Mouse (Mus musculus): ENCODE data around the gene Glb1. TPM values are rescaled to one million over a fixed set of nuclear protein-coding genes. Genes with fewer than 3 reads are reported as not detected.
A peak's percentile ranks its signal among the peaks of the same experiment; 100 is the strongest.
"Not testable (repeated sequence)": the region's sequence is repeated elsewhere in the genome, so short reads cannot be mapped to it uniquely, and the experiment has no call there.

Gene Glb1
- 1 to 10 TPM; 2.7 to 3.4 (median 3.0) TPM for total RNA-seq (2022)

GRCm38 (mm10) chr9:114400949-114401684 lies at the start of gene Glb1, which contains the start of gene Tmppe:
Gene Glb1 (plus strand): TSS chr9:114401076.
Gene Tmppe (plus strand): TSS chr9:114401105.
- peak; percentile 55 to 59 for DNase-seq (ENCODE audit: low spot score in 2 of 2)

DNA sequence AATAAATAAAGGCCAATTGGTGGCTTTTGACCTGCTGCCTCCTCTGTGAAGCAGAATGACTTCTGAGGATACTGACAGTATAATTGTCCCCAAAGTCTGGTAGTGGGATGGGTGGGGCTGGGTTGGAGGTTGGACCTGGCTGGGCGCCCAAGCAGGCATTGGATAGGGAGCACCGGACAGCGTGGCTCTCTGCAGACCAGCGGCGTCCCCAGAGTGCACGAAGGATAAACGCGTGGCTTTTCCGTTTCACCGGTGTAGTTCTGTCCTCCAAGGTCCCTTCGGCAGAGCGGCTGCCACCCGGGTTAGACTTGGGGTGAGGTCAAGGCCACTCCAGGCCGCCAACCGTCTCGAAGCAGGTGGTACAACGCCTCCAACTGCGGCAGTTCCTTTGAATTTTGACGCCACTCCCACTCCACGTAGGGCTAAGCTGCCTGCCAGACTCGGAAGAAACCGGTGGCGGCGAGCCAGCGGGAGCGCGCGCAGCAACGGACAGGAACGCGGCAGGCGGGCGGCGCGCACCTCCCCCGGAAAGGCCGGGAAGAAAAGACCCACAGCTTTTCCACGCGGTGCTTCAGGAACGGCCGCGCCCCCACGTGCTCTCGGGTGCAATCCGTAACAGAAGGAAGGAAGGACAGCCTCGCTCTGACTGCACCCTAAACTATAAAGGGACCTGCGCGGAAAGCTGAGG lies 32.9 kb upstream of the Glb1 start:
- peak; percentile 53 to 66 for DNase-seq (ENCODE audit: low spot score in 2 of 2)

DNA sequence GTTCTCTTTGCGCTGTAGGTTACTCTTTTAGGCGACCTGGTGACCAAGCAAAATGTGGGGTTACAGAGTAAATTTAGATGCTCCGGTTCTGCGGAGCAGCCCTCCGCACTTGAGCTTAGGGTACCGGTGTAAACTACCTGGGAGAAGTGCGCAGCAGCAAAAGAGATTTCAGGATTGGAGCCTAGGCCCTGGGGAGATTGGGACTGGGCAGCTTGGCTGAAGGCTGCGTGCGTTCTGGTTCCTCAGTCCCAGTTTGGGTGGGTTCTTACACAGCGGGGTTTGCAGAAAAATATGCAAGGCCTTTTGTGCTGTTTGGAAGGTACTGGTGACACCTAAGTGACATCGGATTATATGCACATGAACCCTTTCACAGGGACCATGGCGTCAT lies 32.4 kb upstream of the Glb1 start:
- no peak for DNase-seq (ENCODE audit: low spot score in 2 of 2)

- DNase-seq (ENCODE audit: low spot score in 2 of 2), result not testable (repeated sequence)
Observed at GRCm38 (mm10) chr9:114369389-114369788, 31.5 kb upstream of the Glb1 start.

DNA sequence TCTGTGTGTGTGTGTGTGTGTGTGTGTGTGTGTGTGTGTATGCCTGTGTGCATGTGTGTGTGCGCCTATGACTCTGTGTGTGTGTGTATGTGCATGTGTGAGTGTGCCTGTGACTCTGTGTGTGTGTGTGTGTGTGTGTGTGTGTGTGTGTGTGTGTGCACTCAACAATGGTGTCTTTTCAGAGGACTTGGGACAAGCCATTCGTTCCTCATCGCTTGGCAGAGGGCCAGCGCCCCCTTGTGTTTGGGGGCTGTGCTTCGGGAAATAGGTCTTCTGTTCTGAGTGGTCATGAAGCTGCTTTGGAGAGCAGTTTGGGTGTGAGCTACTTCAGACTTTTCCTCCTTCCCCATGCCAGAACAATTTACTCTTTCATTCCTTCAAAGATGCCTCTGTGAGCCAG lies 29.2 kb upstream of the Glb1 start:
- DNase-seq (ENCODE audit: low spot score in 2 of 2), result not testable (repeated sequence)

- no peak for DNase-seq (ENCODE audit: low spot score in 2 of 2)
Observed at GRCm38 (mm10) chr9:114375276-114375962, 25.5 kb upstream of the Glb1 start.

DNA sequence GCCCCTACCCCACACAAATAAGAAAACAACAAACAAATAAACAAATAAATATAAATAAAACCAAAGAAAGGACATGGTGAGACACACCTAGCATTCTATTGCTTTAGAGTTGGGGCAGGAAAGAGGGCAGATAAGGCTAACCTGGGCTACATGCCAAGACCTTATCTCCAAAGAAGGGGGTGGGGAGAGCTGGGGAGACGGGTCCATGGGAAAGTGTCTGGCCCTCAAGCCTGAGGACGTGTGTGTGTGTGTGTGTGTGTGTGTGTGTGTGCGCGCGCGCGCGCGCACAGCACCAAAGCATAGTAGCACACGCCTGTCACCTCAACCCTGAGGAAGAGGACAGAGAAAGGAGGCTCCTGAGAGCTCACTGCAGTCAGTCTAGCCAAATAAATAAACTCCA lies 23.7 kb upstream of the Glb1 start:
- DNase-seq (ENCODE audit: low spot score in 2 of 2), result no peak

- DNase-seq (ENCODE audit: low spot score in 2 of 2), result no peak
Observed at GRCm38 (mm10) chr9:114379871-114380270, 21.0 kb upstream of the Glb1 start.

GRCm38 (mm10) chr9:114380881-114381733 lies 19.8 kb upstream of the Glb1 start:
- no peak for DNase-seq (ENCODE audit: low spot score in 2 of 2)

DNA sequence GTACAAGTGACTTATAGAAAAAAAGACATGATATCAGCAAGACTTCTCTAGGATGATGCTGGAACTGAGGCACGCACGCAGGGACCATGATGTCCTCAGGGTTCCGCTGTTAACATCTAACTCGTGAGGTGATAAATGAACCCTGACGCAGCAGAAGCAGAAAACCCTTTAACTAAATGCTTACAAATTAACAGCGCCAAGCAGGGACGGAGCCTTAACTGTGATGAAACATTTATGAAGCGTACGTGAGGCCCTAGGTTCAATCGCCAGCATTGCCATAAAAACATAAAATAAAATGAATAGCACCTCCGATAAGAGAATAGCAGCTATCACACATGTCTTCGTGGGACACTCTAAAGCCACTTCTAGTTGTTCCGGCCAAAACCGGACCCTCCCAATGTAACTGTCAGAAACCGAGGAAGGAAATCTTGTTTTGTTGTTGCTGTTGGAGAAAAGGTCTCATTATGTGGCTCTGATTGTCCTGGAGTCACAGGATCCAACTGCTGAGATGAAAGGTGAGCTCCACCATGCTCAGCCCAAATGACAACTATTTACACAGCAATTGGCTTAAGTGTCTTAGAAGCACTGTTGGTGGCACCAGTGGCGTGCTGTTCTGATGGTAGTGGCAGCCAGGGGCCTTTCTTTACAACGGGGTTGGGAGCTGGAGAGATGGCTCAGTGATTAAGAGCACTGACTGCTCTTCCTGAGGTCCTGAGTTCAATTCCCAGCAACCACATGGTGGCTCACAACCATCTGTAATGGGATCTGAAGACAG lies 17.8 kb upstream of the Glb1 start:
- no peak for DNase-seq (ENCODE audit: low spot score in 2 of 2)

DNA sequence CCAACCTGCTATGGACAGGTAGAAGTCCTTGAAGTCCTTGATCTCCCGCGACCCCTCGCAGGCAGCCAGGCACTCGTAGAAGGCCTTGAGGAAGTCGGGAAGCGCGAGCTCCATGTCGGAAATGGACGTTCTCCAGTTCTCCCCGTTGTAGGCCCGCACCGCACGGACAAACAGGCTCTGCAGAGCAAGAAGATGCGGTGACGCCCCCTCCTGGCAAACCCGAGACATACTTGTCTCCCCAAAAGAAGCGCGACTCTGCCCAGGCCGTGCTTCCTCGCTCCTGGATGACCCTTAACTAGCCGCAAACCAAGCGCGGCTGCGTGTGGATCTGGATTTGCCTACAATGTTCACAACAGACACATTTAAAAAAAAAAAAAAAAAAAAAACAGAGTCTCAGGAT lies 16.2 kb upstream of the Glb1 start:
- no peak for DNase-seq (ENCODE audit: low spot score in 2 of 2)

DNA sequence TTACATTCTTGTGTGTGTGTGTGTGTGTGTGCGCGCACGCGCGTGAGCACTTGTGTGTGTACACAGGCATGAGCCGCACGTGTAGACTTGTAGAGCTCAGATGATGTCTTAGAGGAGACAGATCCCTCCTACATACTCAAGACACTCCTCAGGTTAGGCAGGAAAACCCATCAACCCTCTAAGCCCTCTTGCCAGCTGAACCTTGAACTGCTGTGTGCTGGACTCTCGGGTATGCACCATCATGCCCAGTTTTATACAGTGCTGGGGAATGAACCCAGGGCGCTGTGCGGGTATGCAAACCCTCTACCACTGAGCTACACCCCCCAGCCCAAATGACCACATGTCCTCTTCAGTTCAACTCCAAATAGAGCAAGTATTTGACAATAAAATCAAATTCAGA lies 15.7 kb upstream of the Glb1 start:
- no peak for DNase-seq (ENCODE audit: low spot score in 2 of 2)

DNA sequence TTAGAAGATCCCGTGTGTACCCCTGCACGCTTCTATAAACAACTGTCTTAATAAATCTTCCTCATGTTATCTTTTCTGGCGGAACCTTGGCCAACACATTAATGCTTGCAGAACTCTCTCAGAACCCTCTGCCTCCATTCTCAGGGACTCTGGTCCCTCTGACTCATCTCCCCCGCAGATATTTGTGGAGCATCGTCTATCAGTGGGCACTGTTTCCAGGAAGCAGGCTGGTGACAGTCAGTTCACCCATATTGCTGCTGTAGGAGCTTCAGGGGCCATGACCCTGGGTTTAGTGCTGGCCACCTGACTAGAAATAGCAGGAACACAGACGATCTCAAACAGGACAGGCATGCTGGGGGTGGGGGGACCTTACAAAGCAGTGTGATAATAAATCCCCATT lies 13.8 kb upstream of the Glb1 start:
- DNase-seq (ENCODE audit: low spot score in 2 of 2), result no peak

GRCm38 (mm10) chr9:114388288-114388687 lies 12.6 kb upstream of the Glb1 start:
- no peak for DNase-seq (ENCODE audit: low spot score in 2 of 2)

- no peak for DNase-seq (ENCODE audit: low spot score in 2 of 2)
Observed at GRCm38 (mm10) chr9:114388701-114389370, 12.0 kb upstream of the Glb1 start.

DNA sequence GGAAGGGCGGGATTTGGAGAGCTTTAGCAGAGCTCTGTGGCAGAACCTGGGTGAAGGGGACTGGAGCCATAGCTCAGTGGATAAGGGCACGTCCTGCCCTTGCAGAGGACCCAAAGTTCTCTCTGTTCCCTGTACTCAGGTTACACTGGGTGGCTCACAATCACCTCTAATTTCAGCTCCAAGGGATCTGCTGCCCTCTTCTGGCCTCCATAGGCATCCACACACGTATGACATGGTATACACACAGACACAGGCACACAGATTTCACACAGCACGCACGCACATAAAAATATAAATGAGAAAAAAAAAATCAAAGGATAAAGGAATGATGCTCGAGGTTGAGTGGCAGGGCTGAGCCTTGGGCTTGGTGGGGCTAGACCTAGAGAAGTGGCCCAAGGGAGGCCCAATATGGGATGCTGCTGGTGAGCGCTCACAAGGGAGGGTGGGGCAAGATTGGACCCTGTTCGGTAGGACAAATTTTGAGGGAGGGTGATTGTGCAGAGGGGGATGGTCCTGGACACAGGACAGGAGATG lies 11.4 kb upstream of the Glb1 start:
- no peak for DNase-seq (ENCODE audit: low spot score in 2 of 2)

- peak in 1 of 2 experiments; percentile 32 for DNase-seq (ENCODE audit: low spot score in 2 of 2)
Observed at GRCm38 (mm10) chr9:114389905-114390748, 10.7 kb upstream of the Glb1 start, which contains the start of gene Crtap. Gene Crtap (minus strand): TSS chr9:114390675.

DNA sequence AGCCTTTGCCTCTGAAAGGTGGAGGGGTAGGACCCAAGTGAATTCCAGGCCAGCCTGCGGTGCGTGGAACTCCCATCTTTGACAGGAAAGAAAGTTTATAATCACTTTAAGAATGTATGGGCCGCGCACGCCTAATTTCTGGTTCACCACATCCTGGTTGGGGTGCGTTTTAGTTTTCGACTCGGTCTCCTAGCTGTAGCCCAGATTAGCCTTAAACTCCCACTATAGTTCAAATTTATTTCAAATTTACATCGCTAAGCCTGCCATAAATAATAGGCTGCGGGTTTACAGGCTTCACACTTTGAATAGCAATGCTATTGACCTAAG lies 10.2 kb upstream of the Glb1 start:
- DNase-seq (ENCODE audit: low spot score in 2 of 2), result no peak

DNA sequence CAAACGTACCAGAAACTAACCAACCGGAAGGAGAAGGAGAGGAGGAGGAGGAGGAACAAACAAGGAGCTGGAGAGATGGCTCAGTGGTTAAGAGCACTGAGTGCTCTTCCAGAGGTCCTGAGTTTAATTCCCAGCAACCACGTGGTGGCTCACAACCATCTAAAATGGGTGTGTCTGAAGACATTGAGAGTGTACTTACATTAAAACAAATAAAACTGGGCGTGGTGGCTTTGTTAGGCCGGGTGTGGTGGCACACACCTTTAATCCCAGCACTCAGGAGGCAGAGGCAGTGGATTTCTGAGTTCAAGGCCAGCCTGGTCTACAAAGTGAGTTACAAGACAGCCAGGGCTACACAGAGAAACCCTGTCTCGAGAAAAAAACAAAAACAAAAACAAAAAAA lies 6.7 kb upstream of the Glb1 start:
- not testable (repeated sequence) for DNase-seq (ENCODE audit: low spot score in 2 of 2)
